Mouse (Mus musculus) heart, embryonic 14.5 days (tissue): ENCODE measurements around the gene Cldn7. TPM values are rescaled to one million over a fixed set of nuclear protein-coding genes. Genes with fewer than 3 reads are reported as not detected.
"Not testable (repeated sequence)": the region's sequence is repeated elsewhere in the genome, so short reads cannot be mapped to it uniquely, and the experiment has no call there.

Experiments
- ATAC-seq: fragments of 200-750 bp; cut with Nextera tagmentation; 2 replicates; pipeline ENCODE4 v1.8.0; 2017; ENCODE audit warnings: low read depth, moderate TSS enrichment; ENCODE audit not compliant: insufficient number of reproducible peaks, insufficient read depth, low FRiP score
- H3K27ac ChIP-seq, 2 experiments: fragments of 200-500 bp in 1 of 2; fragments of 300-500 bp in 1 of 2; sonication (generic) in 1 of 2; replicated peaks in 1 of 2; 2 replicates each; pipeline ENCODE4 v1.5.1; 2012 to 2014; ENCODE audit warnings: low read depth in 2 of 2, low read length in 2 of 2, control low read depth in 1 of 2, mild to moderate bottlenecking in 1 of 2, mixed read lengths in 1 of 2; ENCODE audit not compliant: control insufficient read depth in 1 of 2, insufficient read depth in 1 of 2
- H3K27me3 ChIP-seq: fragments of 300-500 bp; sonication (generic); 2 replicates; pipeline ENCODE4 v1.6.1; 2014; ENCODE audit warnings: mild to moderate bottlenecking, low read length, control low read depth; ENCODE audit not compliant: control insufficient read depth, insufficient read depth
- H3K36me3 ChIP-seq: fragments of 300-500 bp; sonication (generic); 2 replicates; pipeline ENCODE4 v1.6.1; 2014; ENCODE audit warnings: mild to moderate bottlenecking, control low read depth, low read length, mixed read lengths; ENCODE audit not compliant: control insufficient read depth, insufficient read depth
- H3K4me1 ChIP-seq, 2 experiments: fragments of 200-500 bp in 1 of 2; fragments of 300-500 bp in 1 of 2; sonication (generic) in 1 of 2; 2 replicates each; pipeline ENCODE4 v1.6.1; 2012 to 2014; ENCODE audit warnings: low read length in 2 of 2, control low read depth in 1 of 2, mixed read lengths in 1 of 2; ENCODE audit not compliant: control insufficient read depth in 2 of 2, insufficient read depth in 2 of 2
- H3K4me2 ChIP-seq: fragments of 300-500 bp; sonication (generic); 2 replicates; pipeline ENCODE4 v1.6.1; 2014; ENCODE audit warnings: mild to moderate bottlenecking, low read length
- H3K4me3 ChIP-seq, 2 experiments: fragments of 200-500 bp in 1 of 2; fragments of 300-500 bp in 1 of 2; sonication (generic) in 1 of 2; 2 replicates each; pipeline ENCODE4 v1.5.1; 2012 to 2014; ENCODE audit warnings: low read length in 2 of 2, mild to moderate bottlenecking in 2 of 2, control low read depth in 1 of 2, low read depth in 1 of 2, moderate library complexity in 1 of 2; ENCODE audit not compliant: control insufficient read depth in 1 of 2, insufficient read depth in 1 of 2
- H3K9ac ChIP-seq: fragments of 300-500 bp; sonication (generic); 2 replicates; pipeline ENCODE4 v1.6.1; 2014; ENCODE audit warnings: mild to moderate bottlenecking, low read length
- H3K9me3 ChIP-seq: fragments of 300-500 bp; sonication (generic); 2 replicates; pipeline ENCODE4 v1.6.1; 2016; ENCODE audit warnings: low read length, control low read depth; ENCODE audit not compliant: control insufficient read depth
- WGBS: fragments of 180-500 bp; shearing (Covaris S2); extraction: QIAGEN DNeasy Blood & Tissue Kit; methylation state at CpG from one replicate; pipeline ENCODE4 v1.1.7; 2014; 5-methylcytosine and 5-hydroxymethylcytosine counted together
- polyA plus RNA-seq: library from polyadenylated mRNA; unstranded; fragments of >200 nt; fragmentation: Nextera tagmentation; extraction: Ambion mirVana; gene quantifications from 2 replicates; pipeline ENCODE4 v1.2.1, GENCODE M21; 2014

The Cldn7 gene
- polyA plus RNA-seq, 1 experiment from 2014 or later: 2.4 TPM

- H3K9me3 ChIP-seq: no peaks in the 10 kb centered on the region
- H3K4me2 ChIP-seq: no peak overlapping the region
- H3K36me3 ChIP-seq: peaks cover 82% of the 10 kb centered on the region
- no peak for ATAC-seq
- H3K27ac ChIP-seq: no peak overlapping the region
- H3K27me3 ChIP-seq: no peaks in the 10 kb centered on the region
- peaks cover 2 to 10% of the 10 kb centered on the region in 2 experiments; a peak in 3 of 4 replicates for H3K4me1 ChIP-seq
- no peak overlapping the region for H3K4me3 ChIP-seq
- 87% methylated on average over 10 of the region's 10 CpGs for WGBS
- no peak overlapping the region for H3K9ac ChIP-seq
Measured at GRCm38 (mm10) chr11:70010961-70011360, 46.4 kb downstream of the Cldn7 start.

- no peaks in the 10 kb centered on the region for H3K9me3 ChIP-seq
- peaks cover 9 to 17% of the 10 kb centered on the region in 2 experiments for H3K4me1 ChIP-seq
- H3K4me3 ChIP-seq: no peak overlapping the region
- no peak overlapping the region for H3K9ac ChIP-seq
- no peak overlapping the region for H3K27ac ChIP-seq
- no peaks in the 10 kb centered on the region for H3K27me3 ChIP-seq
- no peak for ATAC-seq
- peaks cover 62% of the 10 kb centered on the region for H3K36me3 ChIP-seq
- H3K4me2 ChIP-seq: no peak overlapping the region
- WGBS: 85% methylated on average over 9 of the region's 9 CpGs
Measured at GRCm38 (mm10) chr11:70012931-70013330, 48.4 kb downstream of the Cldn7 start.

GRCm38 (mm10) chr11:70013408-70013807, 48.8 kb downstream of the Cldn7 start:
- Histone ChIP-seq H3K4me2 (no peak overlapping the region), H3K9me3 (no peaks in the 10 kb centered on the region), H3K27me3 (no peaks in the 10 kb centered on the region), H3K9ac (no peak overlapping the region), H3K4me3 (no peak overlapping the region), H3K4me1 (peaks cover 12 to 20% of the 10 kb centered on the region in 2 experiments), H3K36me3 (peaks cover 57% of the 10 kb centered on the region), H3K27ac (no peak overlapping the region)
- WGBS: 85% methylated on average over 3 of the region's 3 CpGs
- no peak for ATAC-seq

- no peaks in the 10 kb centered on the region for H3K9me3 ChIP-seq
- peak overlapping the region; percentile 89 for H3K9ac ChIP-seq
- H3K4me3 ChIP-seq: peak overlapping the region in 1 of 2 experiments; percentile 70; a peak in 1 of 4 replicates
- no peaks in the 10 kb centered on the region for H3K27me3 ChIP-seq
- peaks cover 51% of the 10 kb centered on the region for H3K36me3 ChIP-seq
- H3K4me2 ChIP-seq: peak overlapping the region; percentile 81
- peak overlapping the region in 1 of 2 experiments; percentile 85; a peak in 1 of 4 replicates for H3K27ac ChIP-seq
- H3K4me1 ChIP-seq: peaks cover 12 to 26% of the 10 kb centered on the region in 2 experiments
- no peak for ATAC-seq
- 62% methylated on average over 5 of the region's 5 CpGs for WGBS
Measured at GRCm38 (mm10) chr11:70014051-70014450, 49.5 kb downstream of the Cldn7 start.

GRCm38 (mm10) chr11:70014880-70015558, 50.4 kb downstream of the Cldn7 start, which contains the start of gene Acadvl:
Gene Acadvl (minus strand): TSS chr11:70015411.
- Histone ChIP-seq H3K9ac (peak within 1 kb of the TSS; percentile 89), H3K9me3 (no peaks in the 10 kb centered on the region), H3K4me2 (peak within 1 kb of the TSS; percentile 81), H3K27me3 (no peaks in the 10 kb centered on the region), H3K4me1 (peaks cover 13 to 36% of the 10 kb centered on the region in 2 experiments), H3K36me3 (peaks cover 41% of the 10 kb centered on the region), H3K27ac (peak within 1 kb of the TSS; percentile 83 to 85), H3K4me3 (peak within 1 kb of the TSS; percentile 70 to 71)
- under 1% methylated on average over 35 of the region's 35 CpGs for WGBS
- ATAC-seq: peak; percentile 68

GRCm38 (mm10) chr11:70015677-70016076, 51.1 kb downstream of the Cldn7 start:
- Histone ChIP-seq H3K9me3 (no peaks in the 10 kb centered on the region), H3K36me3 (peaks cover 34% of the 10 kb centered on the region), H3K27ac (no peak overlapping the region), H3K4me2 (peak overlapping the region; percentile 81), H3K9ac (peak overlapping the region; percentile 89), H3K27me3 (no peaks in the 10 kb centered on the region), H3K4me3 (peak overlapping the region in 1 of 2 experiments; percentile 70; a peak in 2 of 4 replicates), H3K4me1 (peaks cover 15 to 42% of the 10 kb centered on the region in 2 experiments)
- no peak for ATAC-seq
- WGBS: 56% methylated on average over 6 of the region's 6 CpGs

GRCm38 (mm10) chr11:70016177-70016576, 51.6 kb downstream of the Cldn7 start:
- H3K27ac ChIP-seq, H3K4me3 ChIP-seq, ATAC-seq, H3K9ac ChIP-seq, H3K4me2 ChIP-seq, H3K9me3 ChIP-seq, H3K27me3 ChIP-seq: not testable (repeated sequence)
- H3K36me3 ChIP-seq: peaks cover 29% of the 10 kb centered on the region
- 71% methylated on average over 2 of the region's 2 CpGs for WGBS
- peaks cover 15 to 42% of the 10 kb centered on the region in 2 experiments for H3K4me1 ChIP-seq
